Mouse (Mus musculus): ENCODE measurements around the gene Grb7. TPM values are rescaled to one million over a fixed set of nuclear protein-coding genes. Genes with fewer than 3 reads are reported as not detected.

The Grb7 gene
- polyA plus RNA-seq, 1 experiment from 2014 or later, result 0.60 TPM

DNA sequence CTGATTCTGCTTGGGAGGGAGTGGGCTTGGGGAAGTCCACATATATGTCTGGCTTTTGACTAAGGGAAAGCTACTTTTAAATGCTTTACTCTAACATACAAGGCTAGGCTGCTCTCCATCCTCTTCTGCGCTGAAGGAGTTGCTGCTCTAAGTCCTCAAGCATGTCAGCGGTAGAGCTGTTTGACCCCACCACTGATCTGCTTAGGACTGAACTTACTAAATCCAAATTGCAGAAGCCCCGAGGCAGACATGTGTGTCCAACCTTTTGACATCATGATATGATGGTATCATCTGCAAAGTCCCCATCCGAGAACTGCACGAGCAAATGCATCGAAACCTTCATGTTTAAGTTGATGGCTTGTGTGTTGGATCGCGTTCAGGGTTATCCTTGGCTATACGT, 13.7 kb downstream of the Grb7 start:
- H3K36me3 ChIP-seq (ENCODE audit: control insufficient read depth, insufficient read depth, low read length), result no peaks in the 10 kb centered on the region
- ATAC-seq (ENCODE audit: low FRiP score) (no peak), DNase-seq (ENCODE audit: low spot score, missing footprints) (no peak)
- WGBS, result 78% methylated on average over 9 of the region's 9 CpGs
- peaks cover 25% of the 10 kb centered on the region for H3K27me3 ChIP-seq (ENCODE audit: control insufficient read depth, insufficient read depth, low read length)
- H3K4me1 ChIP-seq (ENCODE audit: control insufficient read depth, insufficient read depth, low read length), result 0 out of 2 replicates have a peak, but pooled peaks cover 2% of the 10 kb centered on the region
- H3K9me3 ChIP-seq (ENCODE audit: control insufficient read depth, low read length), result no peaks in the 10 kb centered on the region
- no peak overlapping the region for H3K9ac ChIP-seq (ENCODE audit: low read length)
- H3K4me3 ChIP-seq (ENCODE audit: low read depth, low read length), result no peak overlapping the region
- no peak overlapping the region for H3K27ac ChIP-seq (ENCODE audit: low read depth, low read length)
- no peak overlapping the region for H3K4me2 ChIP-seq

DNA sequence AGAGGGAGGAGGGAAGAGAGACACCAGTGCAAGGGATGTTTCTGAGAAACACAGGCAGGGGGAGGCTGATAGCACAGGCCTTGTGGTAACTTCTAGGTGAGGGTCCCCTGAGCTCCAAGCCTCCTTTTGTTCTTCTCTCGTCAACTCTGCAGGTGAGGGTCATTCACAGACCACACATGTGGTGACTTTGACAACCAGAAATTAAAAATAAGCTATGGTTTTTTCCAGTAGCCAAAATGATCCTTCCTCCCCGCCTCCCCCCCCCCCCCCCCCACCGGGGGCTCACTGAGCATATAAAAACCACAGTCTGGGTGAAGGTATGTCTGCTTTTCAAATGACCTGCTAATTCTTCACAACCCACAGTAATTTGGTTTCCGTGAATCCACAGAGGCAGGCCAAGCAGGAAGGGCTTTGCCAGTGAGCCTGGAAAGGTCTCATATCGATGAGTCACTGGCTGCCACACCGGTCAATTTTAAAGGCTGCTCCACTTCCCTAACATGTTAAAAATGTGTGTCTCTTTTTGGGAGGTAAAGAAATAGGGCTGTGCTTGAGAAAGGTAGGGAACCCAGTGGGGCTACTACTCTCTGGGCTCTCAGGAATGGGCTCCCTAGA, 15.0 kb downstream of the Grb7 start:
- Histone ChIP-seq H3K27me3 (ENCODE audit: control insufficient read depth, insufficient read depth, low read length) (peaks cover 25% of the 10 kb centered on the region), H3K4me1 (ENCODE audit: control insufficient read depth, insufficient read depth, low read length) (0 out of 2 replicates have a peak, but pooled peaks cover 2% of the 10 kb centered on the region), H3K4me2 (no peak overlapping the region), H3K36me3 (ENCODE audit: control insufficient read depth, insufficient read depth, low read length) (no peaks in the 10 kb centered on the region), H3K4me3 (ENCODE audit: low read depth, low read length) (no peak overlapping the region), H3K9ac (ENCODE audit: low read length) (no peak overlapping the region), H3K27ac (ENCODE audit: low read depth, low read length) (no peak overlapping the region), H3K9me3 (ENCODE audit: control insufficient read depth, low read length) (no peaks in the 10 kb centered on the region)
- 66% methylated on average over 6 of the region's 6 CpGs for WGBS
- DNase-seq (ENCODE audit: low spot score, missing footprints) (no peak), ATAC-seq (ENCODE audit: low FRiP score) (no peak)

- H3K36me3 ChIP-seq (ENCODE audit: control insufficient read depth, insufficient read depth, low read length), result no peaks in the 10 kb centered on the region
- H3K27me3 ChIP-seq (ENCODE audit: control insufficient read depth, insufficient read depth, low read length), result peaks cover 25% of the 10 kb centered on the region
- no peak overlapping the region for H3K4me3 ChIP-seq (ENCODE audit: low read depth, low read length)
- no peak overlapping the region for H3K27ac ChIP-seq (ENCODE audit: low read depth, low read length)
- no peak overlapping the region for H3K4me2 ChIP-seq
- ATAC-seq (ENCODE audit: low FRiP score) (no peak), DNase-seq (ENCODE audit: low spot score, missing footprints) (no peak)
- H3K9ac ChIP-seq (ENCODE audit: low read length), result no peak overlapping the region
- H3K4me1 ChIP-seq (ENCODE audit: control insufficient read depth, insufficient read depth, low read length), result 0 out of 2 replicates have a peak, but pooled peaks cover under 1% of the 10 kb centered on the region
- H3K9me3 ChIP-seq (ENCODE audit: control insufficient read depth, low read length), result no peaks in the 10 kb centered on the region
- WGBS, result 94% methylated on average over 6 of the region's 6 CpGs
These were observed 16.1 kb downstream of the Grb7 start for GRCm38 (mm10) chr11:98462255-98462654.

DNA sequence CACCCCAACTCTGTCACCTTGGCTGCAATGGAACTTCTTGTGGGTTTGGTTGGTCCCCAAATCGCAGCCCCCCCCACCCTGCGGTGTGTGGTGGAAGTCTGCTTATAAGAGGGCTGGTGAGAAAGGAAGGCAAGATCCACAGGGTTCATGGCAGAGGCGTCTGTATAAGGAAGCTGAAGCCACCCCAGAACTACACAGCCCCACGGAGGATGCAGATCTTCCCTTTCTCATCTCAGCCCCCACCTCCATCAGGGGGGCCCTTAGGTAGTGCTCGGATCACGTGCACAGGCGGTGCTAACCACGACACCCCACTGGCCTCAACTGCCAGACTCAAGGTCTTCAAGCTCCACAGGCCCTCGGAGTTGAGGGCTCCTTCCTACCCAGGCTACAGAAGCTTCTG, 17.7 kb downstream of the Grb7 start:
- Histone ChIP-seq H3K4me1 (ENCODE audit: control insufficient read depth, insufficient read depth, low read length) (no peaks in the 10 kb centered on the region), H3K36me3 (ENCODE audit: control insufficient read depth, insufficient read depth, low read length) (no peaks in the 10 kb centered on the region), H3K4me3 (ENCODE audit: low read depth, low read length) (no peak overlapping the region), H3K9ac (ENCODE audit: low read length) (no peak overlapping the region), H3K9me3 (ENCODE audit: control insufficient read depth, low read length) (no peaks in the 10 kb centered on the region), H3K27me3 (ENCODE audit: control insufficient read depth, insufficient read depth, low read length) (peaks cover 13% of the 10 kb centered on the region), H3K27ac (ENCODE audit: low read depth, low read length) (no peak overlapping the region), H3K4me2 (no peak overlapping the region)
- 87% methylated on average over 9 of the region's 9 CpGs for WGBS
- ATAC-seq (ENCODE audit: low FRiP score), result no peak
- DNase-seq (ENCODE audit: low spot score, missing footprints), result no peak

DNA sequence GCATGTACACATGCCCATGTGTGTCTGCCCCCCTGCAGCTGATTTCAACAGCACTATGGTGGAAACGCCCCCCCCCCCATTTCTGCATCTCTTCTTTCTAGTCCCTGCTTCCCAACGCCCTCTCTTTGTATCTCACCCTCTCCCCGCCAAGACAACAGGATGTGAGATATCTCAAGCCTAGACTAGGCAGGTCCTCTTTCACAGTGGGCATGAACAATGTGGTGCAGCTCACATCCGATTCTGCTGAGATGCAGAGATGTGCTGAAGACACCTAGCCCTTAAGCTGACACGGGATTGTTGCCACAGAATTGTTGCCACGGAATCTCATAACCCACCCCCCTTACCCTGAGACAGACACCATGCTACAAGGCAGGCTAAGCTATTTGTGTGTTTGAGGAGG, 18.3 kb downstream of the Grb7 start:
- Histone ChIP-seq H3K9ac (ENCODE audit: low read length) (no peak overlapping the region), H3K27ac (ENCODE audit: low read depth, low read length) (no peak overlapping the region), H3K36me3 (ENCODE audit: control insufficient read depth, insufficient read depth, low read length) (no peaks in the 10 kb centered on the region), H3K4me2 (no peak overlapping the region), H3K9me3 (ENCODE audit: control insufficient read depth, low read length) (no peaks in the 10 kb centered on the region), H3K4me1 (ENCODE audit: control insufficient read depth, insufficient read depth, low read length) (no peaks in the 10 kb centered on the region), H3K27me3 (ENCODE audit: control insufficient read depth, insufficient read depth, low read length) (peaks cover 7% of the 10 kb centered on the region), H3K4me3 (ENCODE audit: low read depth, low read length) (no peak overlapping the region)
- ATAC-seq (ENCODE audit: low FRiP score), result no peak
- 86% methylated on average over 6 of the region's 6 CpGs for WGBS
- no peak for DNase-seq (ENCODE audit: low spot score, missing footprints)

- no peak overlapping the region for H3K4me3 ChIP-seq (ENCODE audit: low read depth, low read length)
- no peaks in the 10 kb centered on the region for H3K36me3 ChIP-seq (ENCODE audit: control insufficient read depth, insufficient read depth, low read length)
- H3K4me2 ChIP-seq, result no peak overlapping the region
- no peaks in the 10 kb centered on the region for H3K9me3 ChIP-seq (ENCODE audit: control insufficient read depth, low read length)
- DNase-seq (ENCODE audit: low spot score, missing footprints), result peak; percentile 83
- 0 out of 2 replicates have a peak, but pooled peaks cover 3% of the 10 kb centered on the region for H3K4me1 ChIP-seq (ENCODE audit: control insufficient read depth, insufficient read depth, low read length)
- no peak overlapping the region for H3K9ac ChIP-seq (ENCODE audit: low read length)
- ATAC-seq (ENCODE audit: low FRiP score), result no peak
- H3K27ac ChIP-seq (ENCODE audit: low read depth, low read length), result no peak overlapping the region
- WGBS, result 87% methylated on average over 22 of the region's 22 CpGs
- no peaks in the 10 kb centered on the region for H3K27me3 ChIP-seq (ENCODE audit: control insufficient read depth, insufficient read depth, low read length)
These were observed 23.8 kb downstream of the Grb7 start for GRCm38 (mm10) chr11:98469761-98470714.

GRCm38 (mm10) chr11:98470795-98471194, 24.6 kb downstream of the Grb7 start:
- no peak overlapping the region for H3K9ac ChIP-seq (ENCODE audit: low read length)
- no peak overlapping the region for H3K27ac ChIP-seq (ENCODE audit: low read depth, low read length)
- no peak for ATAC-seq (ENCODE audit: low FRiP score)
- 0 out of 2 replicates have a peak, but pooled peaks cover 3% of the 10 kb centered on the region for H3K4me1 ChIP-seq (ENCODE audit: control insufficient read depth, insufficient read depth, low read length)
- H3K4me2 ChIP-seq, result no peak overlapping the region
- no peaks in the 10 kb centered on the region for H3K27me3 ChIP-seq (ENCODE audit: control insufficient read depth, insufficient read depth, low read length)
- 80% methylated on average over 6 of the region's 6 CpGs for WGBS
- no peaks in the 10 kb centered on the region for H3K9me3 ChIP-seq (ENCODE audit: control insufficient read depth, low read length)
- no peaks in the 10 kb centered on the region for H3K36me3 ChIP-seq (ENCODE audit: control insufficient read depth, insufficient read depth, low read length)
- no peak overlapping the region for H3K4me3 ChIP-seq (ENCODE audit: low read depth, low read length)
- peak; percentile 23 for DNase-seq (ENCODE audit: low spot score, missing footprints)

DNA sequence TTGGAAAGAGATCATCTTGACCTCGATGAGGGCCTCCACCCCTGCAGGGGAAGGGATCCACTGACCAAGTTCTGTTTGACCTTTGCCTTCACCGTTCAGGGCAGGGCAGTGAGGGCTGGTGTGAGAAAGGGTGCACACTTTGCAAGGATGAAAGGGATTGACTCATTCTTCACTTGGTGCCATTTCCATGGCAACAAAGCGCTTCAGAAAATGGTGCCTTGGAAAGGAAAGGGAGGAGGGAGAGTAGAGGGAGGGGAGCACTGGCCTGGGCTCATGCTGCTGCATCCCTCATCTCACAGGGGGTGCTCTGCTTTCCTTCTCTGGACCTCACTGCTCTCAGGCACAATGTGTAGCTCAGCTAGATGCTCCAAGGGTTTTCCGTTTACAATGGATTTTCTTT, 26.5 kb downstream of the Grb7 start:
- ATAC-seq (ENCODE audit: low FRiP score) (no peak), DNase-seq (ENCODE audit: low spot score, missing footprints) (peak; percentile 81)
- H3K36me3 ChIP-seq (ENCODE audit: control insufficient read depth, insufficient read depth, low read length), result no peaks in the 10 kb centered on the region
- H3K9me3 ChIP-seq (ENCODE audit: control insufficient read depth, low read length), result no peaks in the 10 kb centered on the region
- no peaks in the 10 kb centered on the region for H3K27me3 ChIP-seq (ENCODE audit: control insufficient read depth, insufficient read depth, low read length)
- no peak overlapping the region for H3K27ac ChIP-seq (ENCODE audit: low read depth, low read length)
- H3K4me1 ChIP-seq (ENCODE audit: control insufficient read depth, insufficient read depth, low read length), result 0 out of 2 replicates have a peak, but pooled peaks cover 3% of the 10 kb centered on the region
- no peak overlapping the region for H3K9ac ChIP-seq (ENCODE audit: low read length)
- 35% methylated on average over 4 of the region's 4 CpGs for WGBS
- no peak overlapping the region for H3K4me3 ChIP-seq (ENCODE audit: low read depth, low read length)
- H3K4me2 ChIP-seq, result no peak overlapping the region

GRCm38 (mm10) chr11:98473916-98474479, 27.8 kb downstream of the Grb7 start:
- H3K4me3 ChIP-seq (ENCODE audit: low read depth, low read length), result no peak overlapping the region
- H3K27me3 ChIP-seq (ENCODE audit: control insufficient read depth, insufficient read depth, low read length), result no peaks in the 10 kb centered on the region
- DNase-seq (ENCODE audit: low spot score, missing footprints), result peak; percentile 70
- 0 out of 2 replicates have a peak, but pooled peaks cover 3% of the 10 kb centered on the region for H3K4me1 ChIP-seq (ENCODE audit: control insufficient read depth, insufficient read depth, low read length)
- H3K9me3 ChIP-seq (ENCODE audit: control insufficient read depth, low read length), result no peaks in the 10 kb centered on the region
- no peak overlapping the region for H3K4me2 ChIP-seq
- no peaks in the 10 kb centered on the region for H3K36me3 ChIP-seq (ENCODE audit: control insufficient read depth, insufficient read depth, low read length)
- H3K9ac ChIP-seq (ENCODE audit: low read length), result no peak overlapping the region
- ATAC-seq (ENCODE audit: low FRiP score), result no peak
- H3K27ac ChIP-seq (ENCODE audit: low read depth, low read length), result no peak overlapping the region
- WGBS, result 54% methylated on average over 8 of the region's 8 CpGs
